Mouse (Mus musculus): ENCODE results near the gene Drp2.

DNA sequence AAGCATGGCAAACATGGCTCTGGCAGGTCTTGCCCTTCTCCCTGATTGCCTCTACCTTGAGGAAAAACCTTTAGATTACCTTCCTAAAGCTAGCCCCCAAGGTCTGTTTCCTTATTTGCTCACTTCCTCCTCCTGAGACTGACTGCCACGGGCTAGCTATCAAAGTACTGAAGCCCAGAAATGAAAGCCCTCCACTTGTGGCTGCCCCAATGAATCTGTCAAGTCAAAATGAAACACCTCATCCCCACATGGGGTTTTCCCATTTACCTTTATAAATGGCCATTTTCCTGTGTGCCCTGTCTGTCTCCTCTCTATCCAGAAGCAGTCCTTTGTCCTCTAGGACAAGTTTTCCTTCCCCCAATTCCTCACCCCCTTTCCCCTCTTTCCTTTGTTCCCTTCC is 30.2 kb upstream of the Drp2 start:
- no peak for TF ChIP-seq EP300 (IDR thresholded peaks at IDR 0.05; ENCODE audit: low read depth)
- no peak for TF ChIP-seq CTCF (IDR thresholded peaks at IDR 0.05; ENCODE audit: low read depth)

All from heart, postnatal 0 days (tissue).